Mouse (Mus musculus): ENCODE data around the gene Rer1.

The Rer1 gene

DNA sequence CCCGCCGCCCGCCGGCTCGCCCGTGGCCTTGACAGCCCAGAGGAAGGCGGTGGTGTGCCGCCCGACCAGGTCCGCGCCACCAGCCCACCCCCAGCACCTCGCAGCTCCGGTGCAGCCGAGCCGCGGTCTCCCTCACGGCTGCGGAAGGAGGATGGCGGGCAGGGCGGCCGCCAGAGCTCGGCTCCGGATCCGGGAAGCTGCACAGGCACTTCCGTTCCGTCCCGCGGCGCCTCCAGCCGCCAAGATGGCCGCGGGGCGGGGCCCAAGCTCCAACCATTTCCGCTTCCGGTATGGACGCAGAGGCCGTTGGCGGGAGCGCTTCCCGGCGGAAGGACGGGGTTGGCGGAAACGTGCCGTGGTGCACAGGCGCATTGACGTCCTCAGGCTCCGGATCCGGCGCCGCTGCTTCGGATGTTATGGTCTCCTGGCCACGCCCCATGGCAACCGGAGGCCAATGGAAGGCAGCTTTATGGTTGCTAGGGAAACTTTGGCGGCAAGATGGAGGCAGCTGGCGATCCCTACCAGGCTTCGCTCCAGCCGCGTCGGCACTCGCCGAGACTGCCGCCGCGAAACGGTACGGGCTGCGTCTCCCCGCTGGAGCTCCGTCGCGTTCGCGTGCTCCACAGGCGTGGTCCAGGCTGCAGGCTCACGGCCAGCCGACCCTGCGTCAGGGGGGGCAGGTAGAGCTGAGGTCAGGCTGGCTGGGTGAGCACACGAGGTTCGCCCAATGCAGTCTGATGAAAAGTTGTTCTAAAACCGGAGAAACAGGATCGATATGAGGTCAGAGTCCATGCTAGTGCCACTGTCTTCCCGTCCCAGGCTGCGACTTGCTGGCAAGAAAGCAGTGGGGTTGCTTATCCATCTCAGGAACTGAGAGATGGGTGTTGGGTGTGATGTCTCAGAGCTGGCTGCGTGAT, at the start of gene Rer1, which contains the start of gene Morn1:
TSS of gene Rer1 (minus strand) at position 275 of the 917 bp plus-strand sequence.
TSS of gene Morn1 (plus strand) at position 470 of the 917 bp plus-strand sequence.
- DNase-seq (ENCODE audit: low spot score), result peak; percentile 100

DNA sequence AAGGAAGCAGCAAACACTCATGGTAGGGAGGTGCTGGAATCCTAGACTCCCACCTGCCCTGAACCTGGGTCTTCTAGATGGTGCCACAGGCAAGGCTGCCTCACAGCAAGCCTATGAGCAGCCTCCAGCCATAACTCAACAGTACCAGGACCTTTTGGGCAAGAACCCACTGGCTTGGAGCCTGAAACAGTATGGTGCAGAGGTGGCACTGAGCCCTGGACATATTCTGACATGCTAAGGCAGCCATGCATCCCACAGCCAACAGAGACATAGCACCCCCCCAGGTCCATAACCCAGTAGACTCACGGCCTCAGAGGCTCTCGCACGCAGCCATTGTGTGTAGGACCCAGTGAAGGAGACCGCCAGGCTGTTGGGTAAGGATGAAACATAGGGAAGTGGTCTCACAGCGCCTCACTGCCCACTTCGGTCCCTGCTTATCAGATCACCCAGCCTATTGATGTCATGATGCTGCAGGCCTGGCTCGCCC, 48.5 kb upstream of the Rer1 start:
- DNase-seq (ENCODE audit: low spot score), result no peak

DNA sequence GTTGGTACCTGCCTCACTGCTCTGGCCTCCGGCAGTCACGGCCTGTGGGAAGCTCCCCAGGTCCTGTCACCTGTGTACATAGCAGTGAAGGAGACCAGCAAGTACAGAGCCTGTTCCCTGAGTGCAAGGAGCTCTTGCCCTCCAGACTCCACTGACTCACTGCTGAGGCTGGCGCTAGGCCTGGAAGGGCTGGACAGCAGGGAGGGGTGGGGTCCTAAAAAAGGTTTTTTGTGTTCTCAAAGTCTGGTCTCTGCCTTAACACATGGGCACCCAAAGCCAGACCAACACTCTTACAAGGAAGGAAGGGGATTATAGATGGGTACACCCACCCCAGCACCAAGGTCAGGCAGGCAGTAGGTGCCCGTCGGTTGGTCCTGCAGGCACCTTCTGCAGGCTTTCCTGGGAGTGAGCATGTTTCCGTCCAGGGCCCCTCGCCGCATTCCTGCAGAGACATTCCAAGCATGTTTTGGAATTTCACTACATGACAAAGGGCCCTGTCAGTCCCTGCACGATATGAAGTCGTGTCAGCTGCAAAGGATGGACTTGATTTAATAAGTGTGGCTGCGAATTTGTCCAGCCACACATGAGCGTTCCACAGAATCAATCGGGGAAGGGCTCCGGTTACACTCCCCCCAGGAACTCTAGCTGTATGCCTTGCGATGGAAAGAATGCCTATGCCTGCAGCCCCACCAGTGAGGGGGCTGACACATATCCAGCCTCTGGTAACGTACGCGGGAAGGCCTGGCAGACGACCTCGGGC, 47.7 kb upstream of the Rer1 start:
- DNase-seq (ENCODE audit: low spot score), result no peak

DNA sequence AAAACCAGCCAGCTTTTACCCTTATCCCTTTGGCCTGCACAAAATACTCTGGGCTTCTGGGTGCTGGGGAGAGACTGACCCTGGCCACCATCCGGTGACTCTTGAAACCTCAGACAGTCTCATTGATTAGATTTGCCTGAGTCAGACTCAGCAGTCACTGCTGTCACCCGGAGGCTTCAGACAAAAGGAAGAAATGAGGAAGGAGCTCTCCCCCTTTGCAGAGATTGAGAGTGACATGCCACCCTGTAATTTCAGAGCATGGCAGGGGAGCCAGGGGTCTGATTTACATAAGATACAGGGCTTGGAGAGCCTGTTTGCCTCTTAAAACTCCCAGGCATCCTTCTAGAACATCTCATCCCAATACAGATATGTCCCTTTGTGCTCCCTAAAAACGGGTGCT, 47.0 kb upstream of the Rer1 start:
- DNase-seq (ENCODE audit: low spot score), result no peak

DNA sequence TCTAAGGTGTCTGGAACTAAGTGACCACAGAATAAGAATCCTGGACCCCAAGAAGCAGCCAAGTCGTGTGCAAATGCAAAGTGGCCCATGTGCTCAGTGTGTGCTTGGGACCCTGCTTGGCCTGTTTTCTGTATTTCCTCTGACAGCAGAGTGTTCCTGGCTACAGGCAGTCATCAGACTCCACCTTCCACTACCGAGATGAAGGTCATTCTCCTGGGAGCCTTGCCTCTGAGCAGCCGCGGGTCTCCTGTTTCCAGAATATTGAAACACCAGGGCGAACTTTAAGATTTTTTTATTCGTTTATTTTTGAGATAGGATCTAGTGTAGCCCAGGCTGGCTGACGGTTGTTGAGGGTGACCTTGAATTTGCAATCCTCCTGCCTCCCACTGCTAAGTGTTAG, 44.4 kb upstream of the Rer1 start:
- no peak for DNase-seq (ENCODE audit: low spot score)

DNA sequence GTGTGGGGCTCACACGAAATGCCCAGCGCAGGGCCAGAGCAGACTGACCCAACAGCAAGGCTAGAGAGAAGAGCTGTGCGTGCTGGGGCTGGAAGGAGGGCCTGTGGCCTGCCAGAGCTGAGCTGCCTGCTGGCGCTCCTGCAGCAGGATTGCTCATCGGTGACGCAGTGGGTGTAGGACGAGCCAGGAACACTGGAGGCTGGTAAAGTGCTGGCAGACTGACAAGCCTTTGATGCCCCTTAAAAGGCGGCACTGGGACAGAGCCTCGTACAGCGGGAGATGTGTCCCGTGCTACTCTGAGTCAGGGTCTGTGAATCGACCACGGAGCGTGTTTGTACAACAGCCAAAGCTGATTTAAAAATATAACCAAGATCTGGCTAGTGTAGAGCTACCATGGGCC, 43.8 kb upstream of the Rer1 start:
- DNase-seq (ENCODE audit: low spot score), result no peak

DNA sequence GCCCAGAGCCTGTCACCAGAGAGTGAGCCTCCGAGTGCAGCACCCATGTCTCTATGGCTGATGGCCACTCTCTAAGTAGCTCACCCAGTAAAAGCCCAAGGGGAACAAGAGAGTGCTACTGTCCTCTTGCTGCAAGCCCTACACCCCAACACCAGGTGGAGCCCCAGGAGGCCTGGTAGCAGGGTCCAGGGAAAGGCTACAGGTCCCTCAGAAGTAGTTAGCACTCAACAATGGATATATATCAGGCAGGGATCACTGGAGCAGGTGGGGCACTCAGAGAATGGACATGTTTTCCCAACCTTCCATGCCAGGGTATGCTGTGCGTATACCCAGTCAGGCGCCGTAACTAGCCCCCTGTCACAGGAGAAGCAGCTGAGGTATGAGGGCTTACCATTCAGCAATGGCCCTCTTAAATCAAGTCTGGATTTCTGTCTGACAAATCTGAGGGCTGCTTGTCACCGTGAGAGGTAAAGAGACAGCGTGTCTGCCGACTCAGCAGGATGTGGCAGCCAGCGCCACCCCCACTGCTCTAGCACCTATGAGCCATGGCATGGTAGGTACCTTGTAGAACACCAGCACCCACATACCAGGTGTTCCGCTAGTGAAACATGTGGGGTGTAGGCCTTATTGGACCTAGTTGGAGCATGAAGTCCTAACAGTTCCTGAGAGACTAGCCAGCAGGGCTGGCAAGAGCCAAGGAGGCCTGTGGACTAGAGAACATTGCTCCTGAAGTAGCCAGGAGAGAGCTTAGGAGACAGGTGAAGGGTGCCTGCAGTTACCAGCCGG, 43.1 kb upstream of the Rer1 start:
- no peak for DNase-seq (ENCODE audit: low spot score)

DNA sequence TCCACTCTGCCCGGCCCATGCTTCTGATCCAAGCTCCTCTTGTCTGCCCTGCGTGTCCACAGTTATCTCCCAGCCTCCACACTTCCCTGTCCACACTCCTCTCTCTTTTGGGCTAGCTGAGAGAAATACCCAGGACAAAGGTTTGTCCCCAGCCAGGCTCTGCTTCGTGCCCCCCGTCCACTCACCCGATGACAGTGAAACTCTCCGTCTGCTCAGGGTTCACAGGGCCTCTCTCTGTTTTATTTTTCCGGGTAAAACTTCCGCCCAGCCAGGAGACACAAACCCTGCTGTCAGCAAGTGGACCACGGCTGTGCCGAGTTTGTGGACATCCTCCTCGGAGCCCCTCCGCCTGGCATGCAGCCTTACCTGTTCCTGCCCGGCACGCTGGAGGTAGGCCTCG, 42.2 kb upstream of the Rer1 start:
- no peak for DNase-seq (ENCODE audit: low spot score)

DNA sequence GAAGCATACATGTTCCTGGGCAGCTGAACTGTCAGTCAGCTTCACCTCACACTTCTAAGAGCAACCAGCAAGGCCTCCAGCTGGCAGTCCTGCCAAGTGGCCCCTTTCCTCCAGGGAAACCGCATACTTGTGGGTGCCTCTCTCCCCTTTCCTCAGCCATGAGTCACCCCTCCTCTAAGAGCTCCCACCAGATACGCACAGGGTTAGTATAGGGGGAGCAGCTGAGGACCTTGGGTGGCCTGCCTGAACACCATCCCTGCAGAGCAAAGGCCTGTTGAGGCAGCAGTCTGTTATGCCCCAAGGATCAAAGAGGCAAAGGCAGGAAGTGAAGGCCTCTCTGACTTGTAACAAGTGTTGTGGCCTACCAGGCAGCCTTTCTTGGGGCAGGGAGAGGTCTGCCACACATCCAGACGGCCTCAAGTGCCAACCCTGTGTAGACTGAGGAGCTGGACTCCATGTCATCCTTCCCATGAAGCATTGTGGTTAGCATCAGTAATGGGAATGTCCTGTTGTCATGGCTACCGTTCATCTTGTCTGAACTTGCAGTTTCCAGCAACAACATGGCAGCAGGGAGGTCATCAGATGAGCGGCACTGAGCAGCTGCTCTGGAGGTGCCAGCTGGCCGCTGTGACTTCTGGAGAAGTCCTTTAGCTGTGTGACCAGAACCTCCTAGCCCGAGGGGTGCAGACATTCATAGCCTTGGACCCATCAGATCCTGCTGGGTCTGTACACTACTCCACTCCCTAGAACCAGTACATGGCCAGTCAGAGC, 40.6 kb upstream of the Rer1 start:
- no peak for DNase-seq (ENCODE audit: low spot score)

DNA sequence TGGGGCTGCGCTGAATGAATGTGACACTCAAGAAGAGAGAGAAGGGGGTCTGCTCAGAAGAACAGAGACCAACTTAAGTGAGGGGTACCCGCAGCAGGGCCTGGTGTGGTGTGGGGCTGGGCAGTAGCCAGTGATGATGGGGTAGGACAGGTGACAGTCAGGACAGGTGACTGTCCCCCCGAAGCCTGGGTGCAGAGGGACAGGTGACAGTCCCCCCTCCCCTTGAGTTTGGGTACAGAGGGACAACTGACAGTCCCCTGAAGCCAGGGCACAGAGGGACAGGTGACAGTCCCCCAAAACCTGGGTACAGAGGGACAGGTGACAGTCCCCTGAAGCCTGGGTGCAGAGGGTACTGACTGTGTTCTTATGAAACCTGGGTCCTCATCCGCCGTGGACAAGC, 40.0 kb upstream of the Rer1 start:
- no peak for DNase-seq (ENCODE audit: low spot score)

DNA sequence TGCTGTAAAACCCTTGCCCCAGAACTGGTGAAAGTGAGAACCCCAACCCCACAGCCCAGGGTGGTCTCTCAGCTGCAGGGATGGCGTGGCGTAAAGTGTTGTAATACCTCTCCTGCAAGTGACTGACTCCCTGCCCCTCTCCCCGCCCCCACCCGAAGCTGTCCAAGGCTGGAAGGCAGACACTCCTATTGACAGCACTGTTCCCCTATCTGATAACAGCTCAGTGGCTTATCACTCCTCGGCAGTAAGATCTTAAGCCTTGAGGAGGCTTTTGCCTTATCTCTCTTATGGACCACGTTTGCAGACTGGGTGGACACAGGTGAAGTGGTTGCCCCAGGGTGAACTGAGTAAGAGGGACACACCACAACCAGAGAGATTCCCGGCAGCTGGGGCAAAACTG, 39.1 kb upstream of the Rer1 start:
- DNase-seq (ENCODE audit: low spot score), result no peak

DNA sequence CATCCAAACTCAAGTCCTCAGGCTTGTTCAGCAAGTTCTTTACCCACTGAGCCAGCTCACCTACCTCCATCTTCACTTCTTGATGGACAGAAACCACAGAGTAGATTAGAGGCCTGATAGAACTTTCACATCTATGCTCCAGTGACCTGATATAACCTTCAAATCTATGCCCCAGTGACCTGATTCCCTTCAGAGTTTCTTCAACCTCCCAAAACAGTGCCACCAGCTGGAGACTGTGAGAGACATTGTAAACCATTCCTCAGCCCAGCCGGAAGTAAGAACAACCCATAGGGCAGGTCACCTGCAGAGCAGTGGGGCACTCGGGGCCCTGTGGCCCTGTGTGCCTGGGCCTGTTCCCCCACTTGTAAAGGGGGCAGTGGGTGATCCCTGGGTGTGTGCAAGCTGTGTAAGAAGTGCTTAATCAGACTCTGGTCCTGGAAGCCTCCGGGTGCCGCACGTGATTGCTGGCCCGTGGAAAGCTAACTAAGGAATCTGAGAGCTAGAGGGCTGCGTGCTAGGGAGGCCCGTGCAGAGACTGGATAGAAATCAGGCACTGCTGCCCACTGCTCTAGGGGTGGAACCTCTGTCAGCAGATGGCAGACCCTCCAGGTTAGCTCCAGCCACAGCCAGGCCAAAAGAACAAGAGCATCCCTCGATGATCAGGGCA, 37.8 kb upstream of the Rer1 start:
- DNase-seq (ENCODE audit: low spot score), result no peak

DNA sequence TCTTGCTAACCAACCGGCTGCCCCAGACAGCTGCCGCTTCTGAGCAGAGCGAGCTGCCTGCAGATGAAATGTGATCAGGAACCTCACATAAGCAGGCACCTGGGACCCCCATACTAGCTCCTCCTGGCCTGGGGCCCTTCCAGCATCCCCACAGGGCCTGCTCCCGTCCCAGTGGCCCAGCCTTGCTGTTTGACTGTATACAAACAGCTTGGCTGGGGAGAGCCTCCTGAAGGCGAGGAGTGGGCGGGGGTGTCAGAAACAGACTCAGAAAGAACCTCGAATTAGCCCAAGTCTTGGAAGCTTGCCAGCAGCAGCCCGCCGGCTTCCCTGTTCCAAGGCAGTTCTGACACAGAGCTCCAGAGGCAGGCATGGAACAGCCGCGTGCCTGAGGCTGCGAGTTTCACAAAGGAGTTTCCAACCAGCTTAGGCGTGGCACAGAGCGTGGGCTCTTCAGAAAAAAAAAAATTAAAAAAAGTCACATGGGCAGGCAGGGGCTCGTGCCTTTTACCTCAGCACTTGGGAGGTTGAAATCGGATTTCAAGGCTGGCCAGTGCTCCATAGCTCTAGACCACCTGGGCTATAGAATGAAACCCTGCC, 36.4 kb upstream of the Rer1 start:
- no peak for DNase-seq (ENCODE audit: low spot score)

DNA sequence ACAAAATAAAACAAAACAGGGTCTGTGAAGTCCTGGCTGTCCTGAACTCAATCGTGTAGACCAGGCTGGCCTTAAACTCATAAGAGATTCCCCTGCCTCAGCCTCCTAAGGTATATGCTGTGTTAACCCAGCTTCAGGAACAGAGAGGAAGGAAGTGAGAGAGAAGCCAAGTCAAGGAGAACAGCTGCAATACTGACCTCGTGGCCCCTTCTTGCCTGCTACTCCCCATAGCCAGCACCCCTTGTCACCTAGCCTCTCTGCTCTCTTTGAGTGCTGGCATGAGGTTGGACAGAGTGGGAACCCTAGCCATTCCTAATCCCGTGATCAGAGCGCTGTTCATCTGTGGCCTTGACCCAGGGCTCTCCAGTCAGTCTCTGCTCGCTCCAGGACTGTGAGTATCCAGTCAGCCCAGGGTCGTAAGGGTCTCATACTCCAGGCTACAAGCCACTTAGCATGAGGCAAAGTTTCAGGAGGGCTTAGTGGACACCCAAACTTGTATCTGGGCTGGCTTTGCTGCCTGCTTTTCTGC, 35.8 kb upstream of the Rer1 start:
- no peak for DNase-seq (ENCODE audit: low spot score)

DNA sequence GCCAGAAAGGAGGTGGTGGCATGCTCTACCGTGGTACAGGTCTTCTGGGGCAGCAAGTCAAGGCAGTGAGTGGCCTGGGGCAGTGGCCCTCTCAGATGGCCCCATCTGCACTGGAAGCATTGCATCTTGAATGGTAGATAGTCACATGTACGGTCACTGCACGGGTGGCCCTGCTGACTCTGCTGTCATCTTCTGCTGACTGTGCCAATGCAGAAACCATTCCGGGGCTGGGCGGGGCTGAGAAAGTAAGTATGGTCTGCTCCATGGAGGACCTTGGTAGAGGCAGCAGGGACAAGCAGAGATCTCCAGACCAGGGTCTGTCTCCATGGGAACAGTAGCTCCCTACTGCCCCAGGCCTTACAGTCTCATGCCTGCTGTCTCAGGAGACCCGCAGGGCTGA, 35.0 kb upstream of the Rer1 start:
- DNase-seq (ENCODE audit: low spot score), result no peak

DNA sequence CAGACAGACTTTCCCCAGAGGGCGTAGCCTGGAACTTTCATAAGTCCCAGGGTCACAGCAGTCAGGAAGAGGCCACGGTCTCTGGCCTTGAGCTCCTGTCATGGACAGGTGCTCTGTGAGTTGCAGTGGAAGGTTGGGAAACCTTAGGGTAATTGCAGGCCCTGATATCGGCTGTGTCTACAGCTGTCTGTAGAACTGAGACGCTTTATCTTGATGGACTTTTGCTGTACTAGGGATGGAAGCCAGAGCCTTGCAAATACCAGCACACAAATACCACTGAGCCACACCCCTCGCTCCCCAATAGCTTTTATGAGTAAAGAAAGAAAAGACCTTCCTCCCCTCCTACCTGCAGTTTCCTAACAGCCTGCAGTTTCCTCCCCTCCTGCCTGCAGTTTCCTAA, 34.4 kb upstream of the Rer1 start:
- no peak for DNase-seq (ENCODE audit: low spot score)

DNA sequence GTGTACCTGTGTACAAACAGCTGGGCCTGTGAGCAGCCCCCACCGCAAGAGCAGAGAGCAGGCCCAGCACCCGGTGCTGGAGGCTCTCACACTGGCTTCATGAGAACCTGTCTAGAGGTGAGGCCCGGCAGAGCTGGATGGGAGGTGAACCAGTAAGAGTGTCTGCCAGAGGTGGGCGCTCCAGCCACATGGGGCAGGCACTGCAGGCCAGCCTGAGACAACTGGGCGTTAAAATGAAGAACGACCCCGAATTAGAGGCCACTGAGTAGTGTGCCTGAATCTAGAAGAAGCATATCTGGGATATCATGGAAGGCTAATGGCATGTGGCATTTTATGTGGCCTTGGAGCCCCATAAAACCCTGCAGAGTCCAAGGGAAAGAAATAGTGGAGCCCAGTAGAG, 33.9 kb upstream of the Rer1 start:
- no peak for DNase-seq (ENCODE audit: low spot score)

DNA sequence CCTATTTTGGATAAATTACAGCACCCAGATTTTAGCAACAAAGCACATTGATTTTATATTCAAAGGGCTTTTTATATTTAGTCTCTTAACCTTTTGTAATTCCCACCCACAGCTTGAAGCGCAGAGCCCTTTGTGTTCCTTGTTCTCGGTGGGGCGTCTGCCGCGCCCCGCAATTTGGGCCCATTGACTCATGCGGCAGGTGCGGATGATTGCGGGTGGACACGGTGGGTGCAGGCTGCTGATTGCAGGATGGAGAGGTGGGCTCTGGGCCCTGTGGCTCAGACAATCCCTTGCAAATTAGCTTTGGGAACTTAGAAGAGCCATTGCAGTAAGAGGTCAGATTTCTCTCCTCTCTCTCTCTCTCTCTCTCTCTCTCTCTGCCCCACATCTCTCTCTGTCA, 32.1 kb upstream of the Rer1 start:
- DNase-seq (ENCODE audit: low spot score), result no peak

DNA sequence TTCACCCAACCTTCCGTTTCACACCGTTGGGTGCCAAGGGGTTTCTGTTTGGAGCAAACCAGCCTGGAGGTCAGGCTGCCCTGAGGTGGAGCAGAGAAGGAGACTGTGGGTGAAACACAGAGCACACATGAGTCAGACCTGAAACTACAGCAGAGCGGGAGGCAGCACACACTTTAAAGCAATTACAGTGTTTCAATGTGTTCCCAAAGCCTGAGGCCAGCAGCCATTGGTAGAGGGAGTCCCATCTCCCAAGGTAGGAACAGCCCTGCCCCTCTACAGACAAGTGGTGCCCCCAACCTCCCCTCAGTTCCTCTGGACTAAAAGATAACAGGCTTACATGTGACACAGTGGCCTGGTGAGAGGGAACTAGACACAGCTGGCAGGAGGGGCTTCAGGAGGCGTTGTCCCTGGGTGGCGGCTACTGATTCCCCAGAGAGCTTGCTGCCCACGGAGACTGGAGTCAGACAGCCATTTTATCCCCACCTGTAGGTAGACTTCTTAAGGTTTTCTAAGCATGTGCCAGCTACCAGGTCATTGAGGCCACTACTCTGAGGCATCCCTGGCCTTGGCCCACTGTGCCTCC, 31.3 kb upstream of the Rer1 start:
- DNase-seq (ENCODE audit: low spot score), result no peak

DNA sequence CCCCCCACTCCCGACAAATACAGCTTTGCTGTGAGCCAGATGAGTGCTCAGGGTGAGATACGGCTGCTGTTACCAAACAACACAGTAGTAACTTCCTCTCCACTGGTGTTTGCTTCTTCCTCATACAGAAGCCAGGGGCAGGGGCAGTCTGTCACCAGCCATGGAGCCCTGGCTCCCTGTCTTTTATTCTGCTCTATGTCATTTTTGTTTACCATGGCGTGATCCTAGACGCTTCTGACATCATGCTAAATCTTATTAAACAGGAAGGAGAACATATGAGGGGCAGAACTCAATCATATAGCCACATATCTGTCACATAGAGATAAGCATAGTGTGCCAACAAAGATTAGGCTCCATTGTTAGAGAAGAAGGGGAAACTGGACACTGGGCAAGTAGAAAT, 30.4 kb upstream of the Rer1 start:
- no peak for DNase-seq (ENCODE audit: low spot score)
